ENCODE assay signal across 22 mouse cellular contexts in genomic region chr9:72623605-72624004, GRCm38 (mm10).
"Had no signal": no experiment of that assay in that cellular context is flagged by ENCODE, and none has a peak within 500 bp of the region (broad histone marks: within the 10 kb centered on the region; RNA-seq: fewer than 3 reads in every experiment).

No protein-coding gene starts in this region.

- H3K4me1 ChIP-seq: liver, embryonic 15.5 days; midbrain, embryonic 15.5 days had no signal

- ATAC-seq: lung, postnatal 0 days; midbrain, embryonic 13.5 days; midbrain, embryonic 15.5 days had no signal

- H3K4me2 ChIP-seq: liver, embryonic 15.5 days; lung, embryonic 15.5 days; midbrain, embryonic 11.5 days; midbrain, embryonic 13.5 days; midbrain, embryonic 15.5 days; neural tube, embryonic 13.5 days; neural tube, embryonic 15.5 days had no signal

- H3K9ac ChIP-seq: liver, embryonic 15.5 days; lung, embryonic 15.5 days; midbrain, embryonic 13.5 days; midbrain, embryonic 15.5 days; neural tube, embryonic 13.5 days; neural tube, embryonic 15.5 days had no signal

- H3K9me3 ChIP-seq: liver, embryonic 15.5 days; lung, embryonic 15.5 days; megakaryocyte, embryonic 14.5 days; midbrain, embryonic 13.5 days; midbrain, embryonic 15.5 days; neural tube, embryonic 13.5 days; neural tube, embryonic 15.5 days had no signal

- H3K27ac ChIP-seq: lung, embryonic 15.5 days; macrophage; midbrain, embryonic 13.5 days; midbrain, embryonic 15.5 days; neural tube, embryonic 13.5 days; neural tube, embryonic 15.5 days had no signal

- H3K27me3 ChIP-seq: liver, embryonic 15.5 days; lung, embryonic 15.5 days; midbrain, embryonic 13.5 days; midbrain, embryonic 15.5 days; neural tube, embryonic 13.5 days; neural tube, embryonic 15.5 days had no signal

- DNase-seq: lung, adult 2 months; lung, postnatal 14 days; lung, postnatal 36 days; retina, postnatal 1 day; right cerebral cortex, adult 18-20 months; right cerebral cortex, postnatal 25 days; right cerebral cortex, postnatal 4 days; spleen, adult 18-20 months; thymus, adult 18-20 months; thymus, postnatal 14 days; thymus, postnatal 36 days had no signal

- H3K4me3 ChIP-seq: liver, embryonic 15.5 days; lung, embryonic 15.5 days; megakaryocyte, embryonic 14.5 days; midbrain, embryonic 13.5 days; midbrain, embryonic 15.5 days; myocyte; neural tube, embryonic 13.5 days; neural tube, embryonic 15.5 days had no signal
